Mouse (Mus musculus) myocyte (in vitro differentiated cells): Measurements from ENCODE around the gene Bricd5.

Experiments used
- CEBPB ChIP-seq: IDR thresholded peaks from 2 replicates; pipeline ENCODE4 v1.6.1; 2011; ENCODE audit warnings: mild to moderate bottlenecking, moderate library complexity; ENCODE audit not compliant: poor library complexity, insufficient read depth, severe bottlenecking
- MAX ChIP-seq: IDR thresholded peaks from one replicate; pipeline ENCODE4 v1.6.1; 2011; ENCODE audit warnings: low read depth, mild to moderate bottlenecking, control low read depth
- MYOG ChIP-seq, 3 experiments: IDR thresholded peaks; one replicate each; pipeline ENCODE4 v1.6.1; 2011; ENCODE audit warnings: control low read depth in 2 of 3, low read depth in 2 of 3, mild to moderate bottlenecking in 2 of 3; ENCODE audit not compliant: insufficient read length in 2 of 3, control insufficient read depth in 1 of 3, insufficient read depth in 1 of 3
- POLR2A ChIP-seq: IDR thresholded peaks from one replicate; pipeline ENCODE4 v1.6.1; 2011; ENCODE audit warnings: low read depth, mild to moderate bottlenecking, control low read depth, moderate library complexity; ENCODE audit not compliant: insufficient read length
- USF1 ChIP-seq: IDR thresholded peaks from one replicate; pipeline ENCODE4 v1.6.1; 2011; ENCODE audit warnings: low read depth, mild to moderate bottlenecking, control low read depth, moderate library complexity

DNA sequence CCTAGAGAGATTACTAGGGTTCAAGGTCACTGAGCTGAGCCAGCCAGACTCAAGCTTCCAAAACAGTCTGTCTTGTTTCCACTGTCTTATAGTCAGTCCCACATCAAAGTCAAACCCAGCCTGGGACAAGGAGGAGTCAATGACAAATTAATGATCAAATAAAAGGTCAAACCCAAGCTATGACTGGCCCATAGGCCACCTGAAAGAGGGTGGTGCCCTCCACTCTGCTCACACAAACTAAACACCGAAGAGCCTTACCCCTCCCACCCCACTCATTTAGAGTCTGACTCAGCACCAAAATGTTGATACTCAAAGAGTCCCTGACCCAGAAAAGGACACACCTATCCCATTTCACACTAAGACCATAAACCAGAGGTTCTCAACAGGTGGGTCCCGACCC lies 20.3 kb upstream of the Bricd5 start:
- TF ChIP-seq POLR2A (no peak), CEBPB (no peak), MYOG (IDR thresholded peaks at IDR 0.05; ENCODE audit: control insufficient read depth in 1 of 3, insufficient read depth in 1 of 3, insufficient read length in 2 of 3, low read depth in 2 of 3) (no peak), MAX (no peak), USF1 (no peak)
